Mouse (Mus musculus): ENCODE data around the gene Ccnyl1.

Ccnyl1 gene

GRCm38 (mm10) chr1:64738180-64738555 lies 47.9 kb downstream of the Ccnyl1 start:
- no peak for DNase-seq (ENCODE audit: low spot score)

GRCm38 (mm10) chr1:64738661-64739082 lies 48.4 kb downstream of the Ccnyl1 start:
- peak; percentile 37 for DNase-seq (ENCODE audit: low spot score)

- DNase-seq (ENCODE audit: low spot score): no peak
These were observed 52.6 kb downstream of the Ccnyl1 start for GRCm38 (mm10) chr1:64742741-64743408.

- no peak for DNase-seq (ENCODE audit: low spot score)
These were observed 54.4 kb downstream of the Ccnyl1 start for GRCm38 (mm10) chr1:64744616-64745015.

GRCm38 (mm10) chr1:64753109-64753508 lies 62.9 kb downstream of the Ccnyl1 start:
- DNase-seq (ENCODE audit: low spot score): no peak

GRCm38 (mm10) chr1:64753668-64754067 lies 63.4 kb downstream of the Ccnyl1 start:
- no peak for DNase-seq (ENCODE audit: low spot score)

GRCm38 (mm10) chr1:64754658-64755057 lies 64.4 kb downstream of the Ccnyl1 start:
- DNase-seq (ENCODE audit: low spot score): no peak

- DNase-seq (ENCODE audit: low spot score): no peak
These were observed 65.8 kb downstream of the Ccnyl1 start for GRCm38 (mm10) chr1:64755971-64756639.

- no peak for DNase-seq (ENCODE audit: low spot score)
These were observed 66.4 kb downstream of the Ccnyl1 start for GRCm38 (mm10) chr1:64756640-64757030.

- no peak for DNase-seq (ENCODE audit: low spot score)
These were observed 67.0 kb downstream of the Ccnyl1 start for GRCm38 (mm10) chr1:64757254-64757653.

- DNase-seq (ENCODE audit: low spot score): no peak
These were observed 67.5 kb downstream of the Ccnyl1 start for GRCm38 (mm10) chr1:64757766-64758165.

GRCm38 (mm10) chr1:64761646-64762045 lies 71.4 kb downstream of the Ccnyl1 start:
- no peak for DNase-seq (ENCODE audit: low spot score)

GRCm38 (mm10) chr1:64770169-64770568 lies 79.9 kb downstream of the Ccnyl1 start:
- no peak for DNase-seq (ENCODE audit: low spot score)

- no peak for DNase-seq (ENCODE audit: low spot score)
These were observed 83.0 kb downstream of the Ccnyl1 start for GRCm38 (mm10) chr1:64773305-64773704.

Data from T-cell, adult 2 months (primary cell).